Mouse (Mus musculus) left cerebral cortex, postnatal 25 days (tissue): Measurements from ENCODE around the gene Cd4. TPM values are rescaled to one million over a fixed set of nuclear protein-coding genes. Genes with fewer than 3 reads are reported as not detected.
"Not testable (repeated sequence)": the region's sequence is repeated elsewhere in the genome, so short reads cannot be mapped to it uniquely, and the experiment has no call there.

Experiments used
- DNase-seq, 2 experiments: peaks; one replicate each; pipeline ENCODE4 v3.0.0; 2022; ENCODE audit warnings: low spot score in 2 of 2, mixed read lengths in 1 of 2
- intact Hi-C: fragments of 180-260 bp; cut with DNase I; formaldehyde crosslinking; loops from one replicate; pipeline ENCODE4 v1.15.1; 2025
- total RNA-seq, 2 experiments: library from RNA; stranded (reverse); gene quantifications; 2 replicates each; pipeline ENCODE4 v1.2.3; 2021

Cd4 gene
- total RNA-seq, 2 experiments from 2014 or later: 2.8 to 8.7 TPM

GRCm38 (mm10) chr6:124858561-124859318 is 29.3 kb downstream of the Cd4 start:
- intact Hi-C loops: loop anchor here (5.0 kb wide), 1 partner anchor 224 kb away; no protein-coding TSS in a partner anchor

GRCm38 (mm10) chr6:124857840-124858530 is 30.0 kb downstream of the Cd4 start:
- intact Hi-C loops: loop anchor here (1.0 to 5.0 kb wide), 4 partner anchors 60 to 224 kb away; partner anchors contain the start of genes Mlf2 and Pianp
- DNase-seq: peak in 1 of 2 experiments; percentile 28

More at GRCm38 (mm10) chr6:124858561-124859318, 29.3 kb downstream of the Cd4 start:
- DNase-seq: no peak

- DNase-seq: peak; percentile 83 to 88
- intact Hi-C loops: loop anchor here (1.0 to 5.0 kb wide), 4 partner anchors 61 to 225 kb away; partner anchors contain the start of genes Mlf2 and Pianp
Measured at GRCm38 (mm10) chr6:124856916-124857839, 30.8 kb downstream of the Cd4 start, which contains the start of gene P3h3. Gene P3h3 (minus strand): TSS chr6:124857752.

- intact Hi-C loops: loop anchor here (2.0 to 5.0 kb wide), 2 partner anchors 140 to 226 kb away; partner anchors contain the start of gene Pianp
- peak; percentile 57 to 68 for DNase-seq
Measured at GRCm38 (mm10) chr6:124856321-124856720, 31.7 kb downstream of the Cd4 start.

- intact Hi-C loops: loop anchor here (5.0 kb wide), 1 partner anchor 228 kb away; no protein-coding TSS in a partner anchor
- no peak for DNase-seq
Measured at GRCm38 (mm10) chr6:124854647-124855046, 33.4 kb downstream of the Cd4 start.

GRCm38 (mm10) chr6:124850535-124850934 is 37.5 kb downstream of the Cd4 start:
- no peak for DNase-seq
- intact Hi-C loops: no loop called here

GRCm38 (mm10) chr6:124847305-124847704 is 40.7 kb downstream of the Cd4 start:
- intact Hi-C loops: no loop called here
- peak; percentile 91 to 95 for DNase-seq

- intact Hi-C loops: no loop called here
- DNase-seq: no peak
Measured at GRCm38 (mm10) chr6:124840241-124841167, 47.5 kb downstream of the Cd4 start, which contains the start of gene Gnb3. Gene Gnb3 (minus strand): TSS chr6:124840275.

- intact Hi-C loops: no loop called here
Measured at GRCm38 (mm10) chr6:124839805-124840204, 48.2 kb downstream of the Cd4 start.

GRCm38 (mm10) chr6:124836411-124836810 is 51.6 kb downstream of the Cd4 start:
- intact Hi-C loops: no loop called here
- DNase-seq: no peak

More at GRCm38 (mm10) chr6:124839805-124840204, 48.2 kb downstream of the Cd4 start:
- DNase-seq: no peak

GRCm38 (mm10) chr6:124835531-124835930 is 52.5 kb downstream of the Cd4 start:
- DNase-seq: no peak
- intact Hi-C loops: no loop called here

- intact Hi-C loops: no loop called here
- no peak for DNase-seq
Measured at GRCm38 (mm10) chr6:124834512-124835081, 53.4 kb downstream of the Cd4 start.

GRCm38 (mm10) chr6:124831649-124832048 is 56.4 kb downstream of the Cd4 start:
- intact Hi-C loops: no loop called here
- no peak for DNase-seq

- intact Hi-C loops, DNase-seq: not testable (repeated sequence)
Measured at GRCm38 (mm10) chr6:124831199-124831598, 56.8 kb downstream of the Cd4 start.

- peak; percentile 93 to 98 for DNase-seq
- intact Hi-C loops: no loop called here
Measured at GRCm38 (mm10) chr6:124829799-124830700, 58.0 kb downstream of the Cd4 start.

- intact Hi-C loops: no loop called here
Measured at GRCm38 (mm10) chr6:124828868-124829798, 58.9 kb downstream of the Cd4 start, which contains the start of the genes Usp5 and Cdca3. Gene Usp5 (minus strand): TSS chr6:124829484. Gene Cdca3 (plus strand): TSS chr6:124829547.

More at GRCm38 (mm10) chr6:124828868-124829798, 58.9 kb downstream of the Cd4 start, which contains the start of the genes Usp5 and Cdca3:
- DNase-seq: peak; percentile 99 to 100
